Comparison of ENCODE assay signal across 8 mouse cellular contexts in genomic region chrX:135008720-135009470, GRCm38 (mm10). TPM values are rescaled to one million over a fixed set of nuclear protein-coding genes. Genes with fewer than 3 reads are reported as not detected.
DNase-seq lines count a peak whose midpoint lies in the region; ATAC-seq and TF ChIP-seq lines count a peak whose summit lies in the region.

Gene Zmat1, minus strand, starts transcription at chrX:135009209.

- 21% methylated on average over 63 of the region's 65 CpGs for WGBS in hindbrain, embryonic 10.5 days
- WGBS in lung, postnatal 0 days, result 21% methylated on average over 18 of the region's 65 CpGs

- no peaks in the 10 kb centered on the region for H3K36me3 ChIP-seq in hindbrain, embryonic 10.5 days
- no peaks in the 10 kb centered on the region for H3K36me3 ChIP-seq in lung, postnatal 0 days (ENCODE audit: insufficient read depth, low read length)

- 0 out of 2 replicates have a peak, but pooled peaks cover 7% of the 10 kb centered on the region for H3K4me1 ChIP-seq in hindbrain, embryonic 10.5 days (replicated peaks)
- H3K4me1 ChIP-seq in lung, postnatal 0 days (ENCODE audit: insufficient read depth, low read depth, low read length), result no peaks in the 10 kb centered on the region

- H3K9me3 ChIP-seq in hindbrain, embryonic 10.5 days, result no peaks in the 10 kb centered on the region
- H3K9me3 ChIP-seq in lung, postnatal 0 days (ENCODE audit: low read length), result no peaks in the 10 kb centered on the region

- peak within 1 kb of the TSS; percentile 97 for H3K27ac ChIP-seq in hindbrain, embryonic 10.5 days
- peak within 1 kb of the TSS; percentile 96 for H3K27ac ChIP-seq in lung, postnatal 0 days (ENCODE audit: low read length)

- TF ChIP-seq EP300 in lung, postnatal 0 days (IDR thresholded peaks at IDR 0.05), result no peak

- H3K27me3 ChIP-seq in hindbrain, embryonic 10.5 days (ENCODE audit: insufficient read depth, poor library complexity, severe bottlenecking), result peaks cover 43% of the 10 kb centered on the region
- no peaks in the 10 kb centered on the region for H3K27me3 ChIP-seq in lung, postnatal 0 days (replicated peaks; ENCODE audit: insufficient read depth, low read length)

- TF ChIP-seq CTCF in lung, postnatal 0 days (IDR thresholded peaks at IDR 0.05), result no peak

- peak within 1 kb of the TSS; percentile 40 for H3K4me2 ChIP-seq in lung, postnatal 0 days (replicated peaks; ENCODE audit: low read depth, low read length)

- peak within 1 kb of the TSS; percentile 85 for H3K9ac ChIP-seq in lung, postnatal 0 days (replicated peaks; ENCODE audit: low read depth)

- ATAC-seq in frontal cortex, adult (ENCODE audit: low TSS enrichment), result peak; percentile 100
- peak; percentile 99 for ATAC-seq in lung, postnatal 0 days

- H3K4me3 ChIP-seq in hindbrain, embryonic 10.5 days, result peak within 1 kb of the TSS; percentile 66
- H3K4me3 ChIP-seq in lung, postnatal 0 days (ENCODE audit: low read depth, low read length), result peak within 1 kb of the TSS; percentile 62

- peak; percentile 74 for DNase-seq in MN1 (ENCODE audit: low spot score)
- peak; percentile 93 for DNase-seq in cerebellum, adult 9-10 months
- peak; percentile 87 for DNase-seq in hindbrain, embryonic 10.5 days (ENCODE audit: low spot score)
- DNase-seq in layer of hippocampus, adult 9-11 months, result peak; percentile 95
- peak; percentile 95 for DNase-seq in lung, postnatal 0 days (ENCODE audit: low spot score)
- peak; percentile 63 for DNase-seq in ovary, postnatal 14 days (ENCODE audit: low spot score)
- DNase-seq in thymus, postnatal 14 days, result peak; percentile 91

RNA-seq across cellular contexts. Expression of gene Zmat1, which starts in this region (rescaled TPM):
- 4.1 and 4.2 TPM in 2 replicates for polyA plus RNA-seq in hindbrain, embryonic 10.5 days (2016; fragmentation: Nextera tagmentation; extraction: Ambion mirVana)
- 3.9 and 4.7 TPM in 2 replicates for polyA plus RNA-seq in lung, postnatal 0 days (2015; fragmentation: Nextera tagmentation; extraction: Ambion mirVana)

Comparison
In these comparisons a context has a peak if more than half of its experiments do, and no peak if none do; other contexts are left out.
1. Peak in every context shown above with its lines: DNase-seq, ATAC-seq, H3K4me3 ChIP-seq and H3K27ac ChIP-seq.